Mouse (Mus musculus): ENCODE measurements around the gene Lrp1. TPM values are rescaled to one million over a fixed set of nuclear protein-coding genes. Genes with fewer than 3 reads are reported as not detected.

Gene Lrp1
- polyA plus RNA-seq, 2 experiments, result 146 to 261 TPM

DNA sequence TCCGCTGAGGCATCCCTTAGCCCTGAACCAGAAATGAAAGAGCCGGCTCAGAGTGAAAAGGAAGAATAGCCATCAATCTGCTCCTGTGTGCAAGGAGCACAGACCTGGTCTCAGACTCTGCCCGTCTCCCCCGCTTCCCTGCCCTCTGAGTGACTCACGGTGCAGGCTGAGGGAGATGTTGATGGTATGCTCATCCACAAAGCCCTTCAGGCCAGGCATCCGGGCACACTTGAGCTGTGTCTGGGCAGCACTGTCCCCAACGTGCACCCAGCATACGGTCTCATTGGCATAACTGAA, 15.7 kb downstream of the Lrp1 start:
- Histone ChIP-seq H3K4me3 (replicated peaks; ENCODE audit: low read length) (no peak overlapping the region), H3K4me1 (ENCODE audit: control insufficient read depth, insufficient read depth, low read length) (peaks cover 21% of the 10 kb centered on the region; the same call in 1 of the 2 replicates), H3K36me3 (ENCODE audit: control insufficient read depth, insufficient read depth, low read length) (peaks cover 97% of the 10 kb centered on the region), H3K9ac (ENCODE audit: low read depth, low read length, severe bottlenecking) (0 out of 2 replicates have a peak overlapping the region, but pooled peaks have one; percentile 7), H3K27ac (replicated peaks; ENCODE audit: low read depth, low read length) (no peak overlapping the region), H3K4me2 (replicated peaks; ENCODE audit: low read depth, low read length, severe bottlenecking) (no peak overlapping the region), H3K9me3 (ENCODE audit: control insufficient read depth, low read length) (no peaks in the 10 kb centered on the region), H3K27me3 (ENCODE audit: control insufficient read depth, insufficient read depth, low read length) (no peaks in the 10 kb centered on the region)
- 81% methylated on average over 8 of the region's 8 CpGs for WGBS
- TF ChIP-seq POLR2A (IDR thresholded peaks at IDR 0.05; ENCODE audit: borderline replicate concordance, extremely low read depth, insufficient read depth, insufficient read length), result no peak
- ATAC-seq (ENCODE audit: low FRiP score, low read depth) (no peak), DNase-seq (ENCODE audit: low spot score) (no peak)

DNA sequence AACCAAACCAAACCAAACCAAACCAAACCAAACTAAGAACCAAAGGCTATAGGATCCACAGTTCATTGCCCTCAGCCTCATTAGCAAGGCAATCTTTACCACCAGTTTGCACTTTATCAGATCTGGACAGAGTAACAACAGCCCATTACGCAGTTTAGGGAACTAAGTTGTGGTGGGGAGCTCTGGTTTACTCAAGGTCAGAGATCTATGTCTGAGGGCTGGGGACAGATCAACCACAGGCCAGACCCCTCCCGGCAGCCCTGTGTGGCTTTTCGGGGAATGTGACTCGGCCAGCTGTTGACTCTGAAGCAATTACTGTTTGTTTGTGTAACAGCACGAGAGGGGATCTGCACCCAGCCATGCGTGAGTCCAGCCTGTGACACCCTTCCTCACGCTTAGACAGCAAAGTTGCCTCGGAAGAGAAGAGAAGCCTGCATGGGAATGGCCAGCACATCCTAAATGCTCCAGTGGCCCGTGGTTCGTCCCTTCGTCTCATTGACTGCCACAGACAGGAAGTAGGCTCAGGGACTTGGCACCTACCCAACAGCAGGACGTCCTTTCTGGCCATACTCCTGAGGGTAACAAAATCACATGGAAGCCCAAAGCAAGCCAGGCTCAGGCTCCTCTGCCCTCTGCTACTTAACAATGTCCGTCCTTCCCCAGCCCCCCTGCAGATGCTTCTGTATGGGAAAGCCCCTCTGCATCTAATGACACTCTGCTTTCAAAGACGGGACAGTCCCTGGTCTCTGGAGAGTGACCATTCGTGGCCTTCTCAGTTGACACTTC, 16.3 kb downstream of the Lrp1 start:
- peaks cover 97% of the 10 kb centered on the region for H3K36me3 ChIP-seq (ENCODE audit: control insufficient read depth, insufficient read depth, low read length)
- peaks cover 25% of the 10 kb centered on the region; the same call in 1 of the 2 replicates for H3K4me1 ChIP-seq (ENCODE audit: control insufficient read depth, insufficient read depth, low read length)
- DNase-seq (ENCODE audit: low spot score) (no peak), ATAC-seq (ENCODE audit: low FRiP score, low read depth) (no peak)
- H3K27me3 ChIP-seq (ENCODE audit: control insufficient read depth, insufficient read depth, low read length), result no peaks in the 10 kb centered on the region
- no peak for TF ChIP-seq POLR2A (IDR thresholded peaks at IDR 0.05; ENCODE audit: borderline replicate concordance, extremely low read depth, insufficient read depth, insufficient read length)
- H3K9me3 ChIP-seq (ENCODE audit: control insufficient read depth, low read length), result no peaks in the 10 kb centered on the region
- H3K4me3 ChIP-seq (replicated peaks; ENCODE audit: low read length), result no peak overlapping the region
- no peak overlapping the region for H3K4me2 ChIP-seq (replicated peaks; ENCODE audit: low read depth, low read length, severe bottlenecking)
- no peak overlapping the region for H3K27ac ChIP-seq (replicated peaks; ENCODE audit: low read depth, low read length)
- 35% methylated on average over 15 of the region's 15 CpGs for WGBS
- 0 out of 2 replicates have a peak overlapping the region, but pooled peaks have one; percentile 7 for H3K9ac ChIP-seq (ENCODE audit: low read depth, low read length, severe bottlenecking)

GRCm38 (mm10) chr10:127603437-127604371, 17.2 kb downstream of the Lrp1 start:
- WGBS, result 39% methylated on average over 13 of the region's 13 CpGs

GRCm38 (mm10) chr10:127602194-127602593, 18.8 kb downstream of the Lrp1 start:
- DNase-seq (ENCODE audit: low spot score), result no peak
- Histone ChIP-seq H3K27me3 (ENCODE audit: control insufficient read depth, insufficient read depth, low read length) (no peaks in the 10 kb centered on the region), H3K9ac (ENCODE audit: low read depth, low read length, severe bottlenecking) (no peak overlapping the region), H3K4me2 (replicated peaks; ENCODE audit: low read depth, low read length, severe bottlenecking) (no peak overlapping the region), H3K9me3 (ENCODE audit: control insufficient read depth, low read length) (no peaks in the 10 kb centered on the region), H3K4me3 (replicated peaks; ENCODE audit: low read length) (no peak overlapping the region), H3K36me3 (ENCODE audit: control insufficient read depth, insufficient read depth, low read length) (peaks cover 89% of the 10 kb centered on the region), H3K27ac (replicated peaks; ENCODE audit: low read depth, low read length) (no peak overlapping the region), H3K4me1 (ENCODE audit: control insufficient read depth, insufficient read depth, low read length) (peaks cover 36% of the 10 kb centered on the region)
- no peak for ATAC-seq (ENCODE audit: low FRiP score, low read depth)
- 94% methylated on average over 6 of the region's 6 CpGs for WGBS
- no peak for TF ChIP-seq POLR2A (IDR thresholded peaks at IDR 0.05; ENCODE audit: borderline replicate concordance, extremely low read depth, insufficient read depth, insufficient read length)

More at GRCm38 (mm10) chr10:127603437-127604371, 17.2 kb downstream of the Lrp1 start:
- Histone ChIP-seq H3K4me1 (ENCODE audit: control insufficient read depth, insufficient read depth, low read length) (peaks cover 21% of the 10 kb centered on the region), H3K4me3 (replicated peaks; ENCODE audit: low read length) (no peak overlapping the region), H3K9ac (ENCODE audit: low read depth, low read length, severe bottlenecking) (no peak overlapping the region), H3K9me3 (ENCODE audit: control insufficient read depth, low read length) (no peaks in the 10 kb centered on the region), H3K4me2 (replicated peaks; ENCODE audit: low read depth, low read length, severe bottlenecking) (no peak overlapping the region), H3K36me3 (ENCODE audit: control insufficient read depth, insufficient read depth, low read length) (peaks cover 94% of the 10 kb centered on the region), H3K27me3 (ENCODE audit: control insufficient read depth, insufficient read depth, low read length) (no peaks in the 10 kb centered on the region), H3K27ac (replicated peaks; ENCODE audit: low read depth, low read length) (no peak overlapping the region)
- ATAC-seq (ENCODE audit: low FRiP score, low read depth) (no peak), DNase-seq (ENCODE audit: low spot score) (no peak)
- TF ChIP-seq POLR2A (IDR thresholded peaks at IDR 0.05; ENCODE audit: borderline replicate concordance, extremely low read depth, insufficient read depth, insufficient read length), result no peak
